Comparison of ENCODE assay signal across 16 mouse cellular contexts in the genomic region with DNA sequence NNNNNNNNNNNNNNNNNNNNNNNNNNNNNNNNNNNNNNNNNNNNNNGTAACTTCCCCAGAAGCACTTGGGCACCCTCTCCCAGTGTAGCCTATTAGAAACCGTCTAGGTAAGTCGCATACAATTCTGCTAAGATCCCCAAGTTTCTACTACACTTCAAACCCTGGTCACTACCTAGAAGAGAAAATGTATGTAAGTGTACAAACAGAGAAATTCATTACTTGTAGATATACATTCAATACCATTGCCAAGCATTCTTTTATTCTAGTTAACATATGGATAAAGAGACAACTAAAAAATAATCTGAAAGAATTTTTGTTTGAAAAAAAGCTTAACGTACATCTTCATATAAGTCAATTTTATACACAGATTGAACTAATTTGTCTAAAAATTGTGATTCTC.
"Had no signal": no experiment of that assay in that cellular context is flagged by ENCODE, and none has a peak within 500 bp of the region (broad histone marks: within the 10 kb centered on the region; RNA-seq: fewer than 3 reads in every experiment).

No protein-coding gene starts in this region.

- H3K4me2 ChIP-seq: liver, embryonic 15.5 days; lung, embryonic 15.5 days; stomach, embryonic 15.5 days had no signal

- ATAC-seq: liver, postnatal 0 days; lung, postnatal 0 days; midbrain, embryonic 15.5 days had no signal

- H3K9me3 ChIP-seq: liver, embryonic 15.5 days; lung, embryonic 15.5 days; midbrain, embryonic 10.5 days; midbrain, embryonic 12.5 days; midbrain, embryonic 15.5 days; neural tube, embryonic 13.5 days; stomach, embryonic 15.5 days had no signal

- DNase-seq: liver, postnatal 0 days; lung, adult 2 months; lung, postnatal 4 days; right cerebral cortex, postnatal 14 days; thymus, adult 2 months; thymus, postnatal 25 days; thymus, postnatal 4 days had no signal

- H3K27me3 ChIP-seq: liver, embryonic 15.5 days; lung, embryonic 15.5 days; midbrain, embryonic 12.5 days; midbrain, embryonic 15.5 days; neural tube, embryonic 13.5 days; stomach, embryonic 15.5 days had no signal

- H3K9ac ChIP-seq: liver, embryonic 15.5 days; liver, postnatal 0 days; lung, embryonic 15.5 days; midbrain, embryonic 12.5 days; midbrain, embryonic 15.5 days; neural tube, embryonic 13.5 days; stomach, embryonic 15.5 days had no signal

- H3K27ac ChIP-seq: liver, embryonic 15.5 days; lung, embryonic 15.5 days; midbrain, embryonic 10.5 days; midbrain, embryonic 12.5 days; midbrain, embryonic 15.5 days; neural tube, embryonic 13.5 days; stomach, embryonic 15.5 days; stomach, postnatal 0 days had no signal

- H3K36me3 ChIP-seq: liver, embryonic 15.5 days; lung, embryonic 15.5 days; midbrain, embryonic 12.5 days; midbrain, embryonic 15.5 days; neural tube, embryonic 13.5 days; stomach, embryonic 15.5 days had no signal

- H3K4me3 ChIP-seq: liver, embryonic 15.5 days; lung, embryonic 15.5 days; midbrain, embryonic 12.5 days; midbrain, embryonic 15.5 days; neural tube, embryonic 13.5 days; stomach, embryonic 15.5 days had no signal
